Mouse (Mus musculus) liver, adult (tissue): ENCODE data around the gene Gm2000.

Experiments
- GATA4 ChIP-seq: IDR thresholded peaks from 2 replicates; pipeline ENCODE4 v1.6.1; 2014; ENCODE audit warnings: mild to moderate bottlenecking, low read length; ENCODE audit not compliant: insufficient replicate concordance

The Gm2000 gene

DNA sequence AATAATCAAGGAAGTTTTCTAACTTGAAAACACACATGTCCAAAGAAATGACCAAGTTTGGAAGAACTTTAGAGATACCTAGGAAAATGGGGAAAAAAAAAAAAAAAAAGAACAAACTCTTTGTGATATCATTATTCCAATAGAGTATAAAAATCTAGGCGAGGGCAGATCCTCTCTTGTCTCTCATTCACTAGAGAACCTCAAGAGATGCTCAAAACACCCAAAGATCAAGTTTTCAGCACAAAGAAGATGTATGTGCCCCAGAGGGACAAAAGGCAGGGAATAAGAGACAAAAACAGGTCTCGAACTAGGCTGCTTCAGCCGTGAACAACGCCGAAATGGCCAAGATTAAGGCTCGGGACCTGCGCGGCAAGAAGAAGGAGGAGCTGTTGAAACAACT lies at the start of gene Gm2000:
Gm2000 (plus strand) TSS at position 301 of the 400 bp plus-strand sequence.
- no peak for TF ChIP-seq GATA4

DNA sequence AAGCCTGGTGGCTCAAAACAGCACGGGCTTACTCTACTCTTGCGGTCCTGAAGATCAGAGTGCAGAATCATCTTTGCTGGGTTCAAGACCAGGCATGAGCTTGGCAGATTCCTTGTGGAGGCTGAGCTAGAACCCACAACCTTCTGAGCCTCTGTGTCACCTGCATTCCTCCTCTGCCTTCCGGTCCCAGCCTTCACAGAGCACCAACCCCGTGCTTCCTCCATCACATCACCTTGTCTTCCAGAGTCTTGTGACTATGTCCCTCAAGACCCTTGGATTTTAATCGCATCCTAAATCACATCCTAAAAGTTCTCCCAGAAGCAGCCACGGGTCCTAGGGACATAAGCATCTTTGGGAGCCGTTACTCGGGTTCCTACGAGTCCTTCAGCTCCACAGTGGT lies 42.7 kb upstream of the Gm2000 start:
- TF ChIP-seq GATA4: no peak

DNA sequence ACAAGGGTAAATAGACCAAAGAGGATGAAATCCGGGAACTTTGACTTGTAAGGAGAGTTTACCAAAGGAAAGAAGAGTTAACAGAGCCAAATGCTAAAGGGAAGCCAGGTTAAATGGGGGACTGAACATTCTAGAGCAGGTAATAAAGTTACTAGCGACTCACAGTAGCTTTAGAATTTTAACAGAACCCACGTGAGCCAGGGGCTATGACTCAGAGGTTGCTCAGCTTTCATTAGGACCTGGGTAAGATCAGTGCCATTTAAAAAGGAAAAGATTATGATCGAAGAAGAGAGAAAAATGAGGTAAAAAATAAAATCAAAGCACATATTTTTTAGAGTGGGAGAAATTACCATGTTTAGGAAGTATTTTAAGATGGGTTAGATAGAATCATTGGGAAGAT lies 25.0 kb upstream of the Gm2000 start:
- no peak for TF ChIP-seq GATA4

DNA sequence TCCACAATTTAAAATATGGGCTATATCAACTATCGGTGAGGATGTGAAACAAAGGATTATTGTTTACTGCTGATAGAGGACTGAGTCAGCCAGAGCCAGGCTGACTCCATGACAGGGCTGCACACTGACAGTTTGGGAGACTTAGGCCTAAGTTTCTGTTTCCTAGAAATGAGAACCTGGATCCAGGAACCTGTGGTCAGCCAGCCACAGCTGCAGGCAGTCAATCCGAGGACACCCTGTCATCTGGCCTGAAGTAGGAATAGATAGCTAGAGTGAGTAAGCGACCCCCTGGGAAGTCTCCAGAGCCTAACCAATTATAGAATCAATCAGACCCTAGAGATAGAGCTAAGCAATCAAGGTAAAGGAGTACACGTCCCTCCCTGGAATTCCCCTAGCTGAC lies 21.4 kb upstream of the Gm2000 start:
- TF ChIP-seq GATA4: no peak

DNA sequence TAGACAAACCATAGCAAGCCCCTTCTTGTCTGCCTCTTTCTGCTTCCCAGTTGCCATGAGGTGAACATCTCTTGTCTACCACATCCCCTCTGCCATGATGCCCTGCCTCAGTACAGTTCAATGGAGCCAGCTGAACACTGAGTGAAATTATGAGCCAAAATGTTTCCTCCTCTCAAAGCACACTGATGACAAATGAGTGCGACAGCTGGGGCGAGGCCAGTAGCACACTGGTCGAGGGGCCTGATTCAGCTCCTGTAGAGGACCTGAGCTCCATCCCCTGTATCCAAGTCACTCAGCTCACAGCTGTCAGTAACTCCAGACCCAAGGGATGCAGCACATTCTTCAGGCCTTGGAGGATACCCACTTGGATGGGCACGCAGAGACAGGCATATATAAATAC lies 20.2 kb upstream of the Gm2000 start:
- TF ChIP-seq GATA4: no peak

DNA sequence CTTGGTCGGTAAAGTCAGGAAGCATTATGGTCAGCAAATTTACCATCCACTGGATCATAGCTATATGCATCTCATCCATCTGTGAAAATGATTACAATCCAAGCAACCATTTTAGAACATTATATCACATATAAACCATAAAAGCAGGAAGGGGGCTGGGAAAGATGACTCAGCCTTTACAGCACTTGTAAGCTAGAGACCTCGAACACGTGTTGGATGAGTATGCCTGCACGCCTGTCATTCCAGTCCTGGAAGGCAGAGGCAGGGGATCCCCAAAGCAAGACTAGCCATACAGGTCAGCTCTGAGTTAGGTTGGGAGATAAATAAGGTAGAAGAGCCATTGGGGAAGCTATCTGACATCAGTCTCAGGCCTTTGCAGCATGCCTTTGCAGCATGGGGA lies 16.8 kb upstream of the Gm2000 start:
- TF ChIP-seq GATA4: no peak

DNA sequence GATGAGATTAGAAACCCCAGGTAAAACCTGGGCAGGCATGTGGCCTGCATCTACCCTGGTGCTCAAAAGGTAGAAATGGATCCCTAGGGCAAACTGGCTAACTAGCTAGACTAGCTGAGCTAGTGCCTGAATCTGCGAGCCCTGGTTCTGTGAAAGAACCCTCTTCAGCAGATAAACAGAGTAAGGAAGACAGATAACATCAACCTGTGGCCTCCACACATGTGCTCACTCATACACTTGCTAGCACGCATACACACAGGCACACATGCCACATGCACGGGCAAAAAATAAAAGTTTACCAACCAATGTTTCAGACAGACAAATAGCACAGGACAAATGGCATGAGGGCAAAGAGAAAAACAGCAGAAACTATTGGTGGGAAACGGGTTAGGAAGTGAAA lies 15.4 kb upstream of the Gm2000 start:
- TF ChIP-seq GATA4: no peak

DNA sequence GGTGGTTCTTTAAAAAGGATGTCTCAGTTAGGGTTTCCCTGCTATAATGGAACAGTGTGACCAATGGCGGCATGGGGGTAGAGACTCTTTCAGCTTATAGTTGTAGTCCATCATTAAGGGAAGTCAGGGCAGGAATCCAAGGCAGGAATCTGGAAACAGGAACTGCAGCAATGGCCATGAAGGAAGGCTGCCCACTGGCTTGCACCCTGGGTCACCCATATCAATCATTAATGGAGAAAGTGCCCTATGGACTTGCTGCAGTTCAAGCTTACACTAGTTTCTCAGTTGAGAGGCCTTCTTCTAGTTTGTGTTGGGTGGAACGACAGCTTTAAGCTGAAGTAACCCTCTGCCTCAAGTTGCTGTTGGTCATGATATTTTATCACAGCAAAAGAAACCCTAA lies 13.4 kb upstream of the Gm2000 start:
- no peak for TF ChIP-seq GATA4

DNA sequence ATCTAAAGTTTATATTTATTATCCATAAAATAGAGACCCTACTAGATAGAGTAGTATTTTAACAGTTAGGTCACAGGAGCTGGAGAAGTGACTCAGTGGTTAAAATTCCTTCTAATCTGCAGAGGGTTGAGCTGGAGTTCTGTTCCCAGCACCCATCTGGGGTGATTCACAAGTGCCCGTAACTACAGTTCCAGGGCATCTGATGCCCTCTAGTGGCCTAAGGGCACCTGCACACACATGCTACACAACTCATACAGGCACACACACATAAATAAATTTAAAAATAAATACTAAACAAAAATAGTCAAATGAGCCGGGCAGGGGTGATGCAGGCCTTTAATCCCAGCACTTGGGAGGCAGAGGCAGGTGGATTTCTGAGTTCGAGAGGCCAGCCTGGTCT lies 15.4 kb downstream of the Gm2000 start:
- TF ChIP-seq GATA4: no peak

DNA sequence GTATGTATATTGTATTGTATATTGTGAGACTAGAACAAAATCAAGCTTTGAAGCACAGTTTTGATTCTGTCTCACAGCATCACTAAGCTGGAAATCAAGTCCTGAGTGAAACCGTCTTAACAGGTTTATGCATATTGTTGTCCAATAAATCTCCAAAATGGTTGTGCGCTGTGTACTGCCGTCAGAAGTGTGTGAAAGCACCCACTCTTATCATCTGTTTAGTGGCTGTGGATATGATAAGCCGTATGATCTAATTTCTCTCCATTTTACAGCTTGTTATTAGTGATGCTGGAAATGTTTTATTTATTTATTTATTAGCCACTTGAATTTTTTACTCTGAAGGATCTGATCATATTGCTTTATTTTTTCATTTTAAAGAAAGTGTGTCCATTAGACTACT lies 20.4 kb downstream of the Gm2000 start:
- no peak for TF ChIP-seq GATA4

DNA sequence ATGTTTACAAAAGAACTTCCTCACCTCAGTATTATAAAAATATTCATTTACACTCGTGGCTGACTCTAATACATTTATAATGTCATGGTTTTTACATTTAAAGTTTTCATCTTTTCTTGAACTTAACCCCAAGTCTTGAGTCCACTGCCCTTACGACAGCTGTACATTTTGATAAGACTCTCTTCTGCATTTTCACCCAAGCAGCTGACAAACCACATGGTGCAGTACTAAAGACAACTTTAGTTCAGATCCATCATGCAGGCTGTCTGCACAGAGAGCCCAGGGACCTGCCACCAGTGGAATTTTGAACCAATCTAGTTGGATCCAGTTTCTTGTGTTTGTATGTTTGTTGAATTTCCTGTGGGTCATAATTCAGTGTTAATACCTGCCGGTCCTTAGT lies 21.0 kb downstream of the Gm2000 start:
- TF ChIP-seq GATA4: no peak

DNA sequence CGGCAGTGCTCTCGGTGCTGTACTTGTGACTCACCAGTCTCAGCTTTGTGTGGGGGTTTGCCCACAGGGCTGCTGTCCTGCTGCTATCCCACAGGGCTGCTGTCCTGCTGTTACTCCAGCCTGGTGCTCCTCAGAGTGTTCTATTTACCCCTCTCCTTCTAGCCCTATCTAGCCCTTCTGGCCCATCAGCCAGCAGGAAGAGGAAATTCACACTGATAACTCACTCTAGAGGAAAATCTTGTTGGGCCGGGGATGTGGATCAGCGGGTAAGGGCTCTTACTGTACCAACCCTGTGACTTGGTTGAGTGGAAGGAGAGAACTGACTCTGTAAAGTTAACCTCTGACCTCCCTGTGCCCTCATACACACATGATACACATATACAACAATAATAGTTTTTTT lies 27.3 kb downstream of the Gm2000 start:
- peak; percentile 71; the same call in 1 of the 2 replicates for TF ChIP-seq GATA4

DNA sequence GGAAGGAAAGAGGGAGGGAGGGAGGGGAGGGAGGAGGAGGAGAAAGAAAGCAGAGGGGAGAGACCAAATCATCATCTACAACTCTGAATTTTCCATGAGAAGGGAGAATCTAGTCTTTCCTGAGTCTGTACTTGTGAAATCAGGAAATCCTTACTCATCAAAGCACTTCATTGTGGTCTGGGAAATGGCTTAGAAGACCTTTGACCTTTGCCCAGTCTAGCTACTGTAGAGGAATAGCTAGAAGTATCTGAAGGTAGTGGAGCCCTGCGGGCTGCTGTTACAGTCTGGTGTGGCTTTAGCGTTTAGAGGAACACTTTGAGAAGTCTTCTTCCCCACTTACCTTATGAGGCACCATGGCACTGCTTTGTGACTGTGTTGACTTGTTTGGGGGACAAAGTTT lies 36.7 kb downstream of the Gm2000 start:
- no peak for TF ChIP-seq GATA4

DNA sequence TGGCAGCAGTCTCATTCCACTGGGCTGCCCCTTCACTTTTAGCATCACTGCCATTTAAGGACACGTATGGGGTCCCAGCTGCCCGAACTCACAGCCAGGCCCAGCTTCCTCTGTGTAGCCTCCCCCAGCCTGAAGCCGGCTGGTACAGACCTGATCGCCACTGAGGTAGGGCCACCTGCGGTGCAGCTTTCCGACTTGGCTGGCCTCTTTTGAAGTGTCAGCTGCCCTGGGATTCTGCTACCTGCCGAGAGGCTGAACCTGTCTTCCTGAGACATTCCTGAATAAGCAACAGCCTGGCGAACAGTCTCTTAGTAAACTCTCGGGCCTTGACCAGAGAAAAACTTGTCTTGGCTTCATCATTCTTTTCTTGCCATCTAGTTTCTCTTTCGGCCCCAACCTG lies 37.4 kb downstream of the Gm2000 start:
- no peak for TF ChIP-seq GATA4

DNA sequence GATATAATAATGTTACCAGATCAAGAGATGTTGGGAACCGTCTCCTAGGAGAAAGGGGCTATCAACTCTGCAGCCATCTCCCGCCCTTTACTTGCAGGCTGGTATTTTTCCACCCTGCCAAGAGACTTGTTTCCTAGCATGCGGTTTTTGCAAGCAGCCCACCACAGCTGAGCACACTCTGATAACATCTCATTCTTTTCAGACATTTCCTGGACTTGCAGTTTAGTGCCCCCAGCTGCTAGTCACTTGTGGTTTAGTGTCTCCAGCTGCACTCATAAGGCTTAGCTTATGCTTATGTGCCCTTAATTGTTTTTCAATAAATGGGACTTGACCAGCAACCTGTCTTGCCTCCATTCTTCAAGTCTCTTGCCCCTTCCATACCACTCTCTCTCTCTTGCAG lies 42.2 kb downstream of the Gm2000 start:
- TF ChIP-seq GATA4: no peak

DNA sequence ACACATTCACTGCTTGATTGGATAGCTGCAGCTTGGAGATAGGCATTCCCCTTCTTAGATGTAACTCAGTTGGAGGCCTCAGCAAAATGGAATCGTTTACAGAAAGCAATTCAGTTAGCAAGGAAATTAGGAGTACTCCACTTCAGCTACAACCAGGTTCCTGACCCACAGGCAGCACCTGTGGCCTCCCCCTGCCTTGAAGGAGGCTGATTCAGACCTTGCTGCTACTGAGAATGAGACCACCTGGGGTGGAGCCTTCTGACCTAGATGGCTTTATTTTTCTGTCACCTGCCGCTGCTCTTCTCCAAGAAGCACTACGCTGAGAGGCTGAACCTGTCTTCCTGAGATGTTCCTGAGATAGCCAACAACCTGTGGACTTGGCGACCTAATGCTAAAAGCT lies 42.7 kb downstream of the Gm2000 start:
- no peak for TF ChIP-seq GATA4
